Mouse (Mus musculus) CH12F3 (cell line): ENCODE data around the gene Gm5483.
"Not testable (repeated sequence)": the region's sequence is repeated elsewhere in the genome, so short reads cannot be mapped to it uniquely, and the experiment has no call there.

Experiments
- in situ Hi-C: fragments of 300-500 bp; cut with MboI; formaldehyde crosslinking; loops from 2 replicates; pipeline ENCODE4 v1.14.3; 2020; ENCODE audit warnings: low sequenced_read_pairs

The Gm5483 gene

GRCm38 (mm10) chr16:36183912-36184311 lies at the start of gene Gm5483:
TSS of gene Gm5483 (plus strand) at chr16:36184212.
- in situ Hi-C loops: not testable (repeated sequence)

- in situ Hi-C loops: no loop called here
Observed at GRCm38 (mm10) chr16:36138201-36138600, 45.8 kb upstream of the Gm5483 start.

DNA sequence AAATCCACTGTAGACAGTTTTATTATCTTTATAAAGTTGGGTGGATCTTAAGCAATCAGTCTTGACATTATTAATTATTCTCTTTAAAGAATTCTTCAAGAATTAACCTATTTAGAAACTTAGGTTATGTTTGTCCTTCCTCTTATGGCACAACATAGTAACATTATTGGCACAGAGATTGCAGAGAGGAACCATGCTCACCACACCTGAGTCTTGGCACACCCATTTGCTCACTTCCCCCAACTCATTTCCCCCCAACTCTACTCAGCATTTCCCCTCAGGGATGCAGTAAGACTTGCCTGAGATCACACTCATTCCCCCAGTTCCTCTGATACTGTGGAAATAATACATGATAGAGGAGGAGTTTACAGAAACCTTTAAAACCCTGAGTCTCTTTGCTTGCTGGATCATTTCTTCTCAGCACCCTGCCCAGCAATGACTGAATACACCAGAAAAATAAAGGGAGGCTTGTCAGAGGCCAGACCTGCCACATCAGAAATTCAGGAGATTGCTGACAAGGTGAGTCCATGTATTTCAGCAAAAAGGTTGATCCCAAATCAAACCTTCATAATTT lies 27.5 kb upstream of the Gm5483 start, which contains the start of gene Stfa2l1:
Gene Stfa2l1 (plus strand): TSS at position 410 of the 574 bp plus-strand sequence.
- in situ Hi-C loops: no loop called here

DNA sequence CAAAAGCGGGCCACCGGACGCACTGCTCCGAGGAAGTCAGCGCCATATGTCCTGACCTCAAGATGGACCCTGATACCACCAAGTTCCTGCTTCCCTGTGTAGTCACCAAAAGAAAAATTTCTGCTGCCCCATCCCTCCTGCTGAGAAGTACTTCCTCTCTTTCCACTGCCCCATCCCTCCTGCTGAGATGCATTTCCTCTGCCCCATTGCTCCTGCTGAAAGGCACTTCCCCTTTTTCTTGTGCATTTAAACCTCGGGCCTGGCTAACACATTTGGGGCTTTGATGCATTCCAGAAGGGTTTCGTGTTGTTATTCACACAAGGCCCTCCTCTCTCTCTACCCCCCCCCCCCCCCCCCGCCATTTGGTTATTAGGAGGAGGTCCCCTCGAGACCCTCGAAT lies 16.2 kb upstream of the Gm5483 start:
- in situ Hi-C loops: not testable (repeated sequence)

DNA sequence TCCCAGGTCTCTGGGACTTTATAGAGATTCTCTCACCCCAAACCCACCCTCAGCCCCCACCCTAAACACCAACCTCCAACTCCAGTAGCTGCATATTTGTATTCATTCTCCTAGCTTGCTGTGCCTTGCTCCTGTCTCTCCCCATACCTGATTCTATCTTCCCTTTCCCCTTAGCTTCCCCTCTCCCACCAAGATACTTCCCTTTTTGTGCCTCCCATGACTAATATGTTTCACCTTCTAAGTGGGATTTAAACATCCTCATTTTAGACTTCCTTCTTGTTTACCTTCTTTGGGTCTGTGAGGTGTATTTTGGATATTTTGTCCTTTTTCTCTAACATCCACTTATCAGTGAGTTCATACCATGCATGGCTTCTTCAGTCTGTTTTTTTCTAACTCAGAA lies 7.9 kb upstream of the Gm5483 start:
- in situ Hi-C loops: no loop called here

DNA sequence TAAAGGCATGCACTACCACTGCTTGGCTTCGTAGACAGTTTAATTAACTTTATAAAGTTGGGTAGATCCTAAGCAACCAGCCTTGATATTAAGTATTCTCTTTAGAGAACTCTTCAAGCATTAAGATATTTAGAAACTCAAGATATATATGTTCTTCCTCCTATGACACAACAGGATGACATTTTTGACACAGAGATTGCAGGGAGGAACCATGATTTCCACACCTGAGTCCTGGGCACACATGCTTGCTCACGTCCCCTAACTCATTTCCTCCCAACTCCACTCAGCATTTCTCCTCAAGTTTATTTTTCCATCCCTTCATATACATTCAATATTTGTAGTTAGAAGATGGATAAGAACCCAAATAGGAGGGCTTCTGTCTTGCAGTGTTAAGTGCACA lies 4.1 kb upstream of the Gm5483 start:
- in situ Hi-C loops: no loop called here

DNA sequence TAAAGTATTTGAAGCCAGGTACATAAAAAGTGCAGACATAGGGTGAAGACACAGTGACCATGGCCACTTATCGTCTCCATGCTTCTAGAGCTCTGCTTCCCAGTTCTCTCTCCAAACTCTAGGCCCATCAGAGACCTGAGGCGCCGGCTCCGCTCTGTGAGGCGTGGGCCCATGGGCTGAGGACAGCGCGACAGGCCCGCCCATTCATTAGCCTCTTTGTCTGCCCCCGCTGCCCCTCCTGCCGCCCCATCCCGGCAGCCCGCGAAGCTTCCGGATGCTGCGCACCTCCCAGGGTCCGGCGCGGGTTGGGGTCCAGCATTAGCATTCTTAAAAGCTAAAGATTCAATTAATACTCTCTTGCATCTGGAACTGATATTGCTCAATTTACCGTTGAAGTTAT lies 15.2 kb downstream of the Gm5483 start:
- in situ Hi-C loops: no loop called here

- in situ Hi-C loops: no loop called here
Observed at GRCm38 (mm10) chr16:36203846-36204245, 19.8 kb downstream of the Gm5483 start.

GRCm38 (mm10) chr16:36205684-36206083 lies 21.7 kb downstream of the Gm5483 start:
- in situ Hi-C loops: not testable (repeated sequence)

- in situ Hi-C loops: no loop called here
Observed at GRCm38 (mm10) chr16:36209967-36210453, 26.0 kb downstream of the Gm5483 start, which contains the start of gene Gm5416. TSS of gene Gm5416 (plus strand) at chr16:36210403.

DNA sequence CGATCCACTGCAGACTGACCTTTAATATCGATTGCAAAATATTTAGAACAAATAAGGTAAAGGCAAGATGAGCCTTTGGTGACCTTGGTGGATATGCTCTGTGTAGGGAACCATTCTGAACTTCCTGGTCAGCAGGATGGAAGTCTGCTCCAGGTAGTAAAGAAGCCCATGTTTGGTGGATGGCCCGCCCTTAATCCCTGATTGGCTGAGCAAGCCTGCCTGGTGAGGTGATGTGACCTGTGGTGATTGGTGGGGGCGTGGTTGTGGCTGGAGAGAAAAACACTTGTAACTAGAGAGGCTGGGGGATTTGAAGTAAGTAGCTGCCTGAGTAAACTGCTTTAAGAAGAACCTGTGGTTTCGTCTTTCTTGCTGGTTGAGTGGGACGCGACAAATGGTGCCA lies 37.2 kb downstream of the Gm5483 start, which contains the start of gene 2010005H15Rik:
Gene 2010005H15Rik (plus strand): TSS at position 301 of the 400 bp plus-strand sequence.
- in situ Hi-C loops: not testable (repeated sequence)
